Mouse (Mus musculus) R1 (cell line): Measurements from ENCODE around the gene Tox2.

Source experiments
- DNase-seq: peaks from one replicate; pipeline ENCODE4 v3.0.0-alpha.2; 2018; ENCODE audit warnings: low read depth, low spot score

Gene Tox2

GRCm38 (mm10) chr2:163254228-163254627, 51.3 kb downstream of the Tox2 start:
- DNase-seq: no peak

GRCm38 (mm10) chr2:163256765-163257164, 53.8 kb downstream of the Tox2 start:
- no peak for DNase-seq

- no peak for DNase-seq
Observed at GRCm38 (mm10) chr2:163261362-163262054, 58.6 kb downstream of the Tox2 start.

GRCm38 (mm10) chr2:163262055-163262420, 59.1 kb downstream of the Tox2 start:
- no peak for DNase-seq

GRCm38 (mm10) chr2:163267097-163267496, 64.2 kb downstream of the Tox2 start:
- no peak for DNase-seq

- DNase-seq: no peak
Observed at GRCm38 (mm10) chr2:163271581-163272492, 68.9 kb downstream of the Tox2 start.

- DNase-seq: no peak
Observed at GRCm38 (mm10) chr2:163273815-163274214, 70.9 kb downstream of the Tox2 start.

- DNase-seq: no peak
Observed at GRCm38 (mm10) chr2:163275986-163276385, 73.1 kb downstream of the Tox2 start.

- no peak for DNase-seq
Observed at GRCm38 (mm10) chr2:163277979-163278378, 75.1 kb downstream of the Tox2 start.

- DNase-seq: no peak
Observed at GRCm38 (mm10) chr2:163280636-163281322, 77.9 kb downstream of the Tox2 start.

- DNase-seq: no peak
Observed at GRCm38 (mm10) chr2:163284856-163285255, 81.9 kb downstream of the Tox2 start.

- no peak for DNase-seq
Observed at GRCm38 (mm10) chr2:163285335-163285734, 82.4 kb downstream of the Tox2 start.

- peak; percentile 89 for DNase-seq
Observed at GRCm38 (mm10) chr2:163285762-163286161, 82.8 kb downstream of the Tox2 start.

- peak; percentile 69 for DNase-seq
Observed at GRCm38 (mm10) chr2:163288881-163289379, 86.0 kb downstream of the Tox2 start.

GRCm38 (mm10) chr2:163296999-163297630, 94.2 kb downstream of the Tox2 start:
- no peak for DNase-seq

- peak; percentile 53 for DNase-seq
Observed at GRCm38 (mm10) chr2:163300069-163301060, 97.4 kb downstream of the Tox2 start.

GRCm38 (mm10) chr2:163301641-163302040, 98.7 kb downstream of the Tox2 start:
- no peak for DNase-seq

- no peak for DNase-seq
Observed at GRCm38 (mm10) chr2:163303037-163303436, 100.1 kb downstream of the Tox2 start.

- peak; percentile 33 for DNase-seq
Observed at GRCm38 (mm10) chr2:163309376-163309775, 106.5 kb downstream of the Tox2 start.

GRCm38 (mm10) chr2:163310163-163310688, 107.3 kb downstream of the Tox2 start:
- DNase-seq: peak; percentile 40
